Mouse (Mus musculus) limb, embryonic 13.5 days (tissue): Measurements from ENCODE around the gene Hoxb4. TPM values are rescaled to one million over a fixed set of nuclear protein-coding genes. Genes with fewer than 3 reads are reported as not detected.
A peak's percentile ranks its signal among the peaks of the same experiment; 100 is the strongest.

Source experiments
- ATAC-seq: fragments of 200-750 bp; cut with Nextera tagmentation; 2 replicates; pipeline ENCODE4 v1.8.0; 2017; ENCODE audit warnings: low read depth, moderate number of reproducible peaks, moderate TSS enrichment; ENCODE audit not compliant: low FRiP score
- H3K27ac ChIP-seq: fragments of 300-500 bp; sonication (generic); 2 replicates; pipeline ENCODE4 v1.5.1; 2015; ENCODE audit warnings: inconsistent platforms, mild to moderate bottlenecking, moderate library complexity
- H3K27me3 ChIP-seq: fragments of 300-500 bp; sonication (generic); 2 replicates; pipeline ENCODE4 v1.6.1; 2015; ENCODE audit warnings: mild to moderate bottlenecking, inconsistent platforms
- H3K36me3 ChIP-seq: fragments of 300-500 bp; sonication (generic); 2 replicates; pipeline ENCODE4 v1.6.1; 2015; ENCODE audit warnings: inconsistent platforms, mild to moderate bottlenecking, moderate library complexity
- H3K4me1 ChIP-seq: fragments of 300-500 bp; sonication (generic); 2 replicates; pipeline ENCODE4 v1.6.1; 2015; ENCODE audit warnings: inconsistent platforms
- H3K4me2 ChIP-seq: fragments of 300-500 bp; sonication (generic); replicated peaks from 2 replicates; pipeline ENCODE4 v1.6.1; 2015; ENCODE audit warnings: inconsistent platforms, mild to moderate bottlenecking, moderate library complexity
- H3K4me3 ChIP-seq: fragments of 300-500 bp; sonication (generic); 2 replicates; pipeline ENCODE4 v1.5.1; 2015; ENCODE audit warnings: moderate library complexity, mild to moderate bottlenecking, inconsistent platforms
- H3K9ac ChIP-seq: fragments of 300-500 bp; sonication (generic); 2 replicates; pipeline ENCODE4 v1.6.1; 2015; ENCODE audit warnings: mild to moderate bottlenecking, inconsistent platforms
- H3K9me3 ChIP-seq: fragments of 300-500 bp; sonication (generic); 2 replicates; pipeline ENCODE4 v1.6.1; 2016; ENCODE audit warnings: inconsistent platforms
- WGBS: fragments of 180-500 bp; shearing (Covaris S2); methylation state at CpG from one replicate; pipeline ENCODE4 v1.1.7; 2015; 5-methylcytosine and 5-hydroxymethylcytosine counted together
- polyA plus RNA-seq: library from polyadenylated mRNA; unstranded; fragments of >200 nt; fragmentation: Nextera tagmentation; extraction: Ambion mirVana; gene quantifications from 2 replicates; pipeline ENCODE4 v1.2.1, GENCODE M21; 2015

Hoxb4 gene
- polyA plus RNA-seq, 1 experiment from 2014 or later: 0.36 TPM

GRCm38 (mm10) chr11:96313134-96313533 lies 4.9 kb upstream of the Hoxb4 start:
- Histone ChIP-seq H3K4me1 (0 out of 2 replicates have a peak, but pooled peaks cover 3% of the 10 kb centered on the region), H3K27me3 (peaks cover 100% of the 10 kb centered on the region), H3K9ac (no peak overlapping the region)

GRCm38 (mm10) chr11:96313806-96314428 lies 4.2 kb upstream of the Hoxb4 start:
- no peak for ATAC-seq
- peaks cover 100% of the 10 kb centered on the region for H3K27me3 ChIP-seq
- H3K9me3 ChIP-seq: no peaks in the 10 kb centered on the region
- H3K4me1 ChIP-seq: peaks cover 6% of the 10 kb centered on the region
- no peak overlapping the region for H3K4me2 ChIP-seq
- WGBS: 11% methylated on average over 12 of the region's 12 CpGs
- H3K4me3 ChIP-seq: no peak overlapping the region
- no peak overlapping the region for H3K9ac ChIP-seq
- H3K36me3 ChIP-seq: no peaks in the 10 kb centered on the region
- no peak overlapping the region for H3K27ac ChIP-seq

More at GRCm38 (mm10) chr11:96313134-96313533, 4.9 kb upstream of the Hoxb4 start:
- WGBS: 38% methylated on average over 2 of the region's 2 CpGs
- no peak for ATAC-seq
- Histone ChIP-seq H3K4me2 (no peak overlapping the region), H3K9me3 (no peaks in the 10 kb centered on the region), H3K4me3 (no peak overlapping the region), H3K36me3 (no peaks in the 10 kb centered on the region), H3K27ac (no peak overlapping the region)

GRCm38 (mm10) chr11:96314671-96315343 lies 3.3 kb upstream of the Hoxb4 start:
- Histone ChIP-seq H3K27me3 (peaks cover 100% of the 10 kb centered on the region), H3K36me3 (no peaks in the 10 kb centered on the region), H3K4me2 (peak overlapping the region; percentile 37), H3K27ac (no peak overlapping the region), H3K9ac (no peak overlapping the region), H3K4me3 (peak overlapping the region; percentile 12; the same call in 1 of the 2 replicates), H3K9me3 (no peaks in the 10 kb centered on the region), H3K4me1 (peaks cover 14% of the 10 kb centered on the region)
- ATAC-seq: no peak
- 1% methylated on average over 34 of the region's 34 CpGs for WGBS

- ATAC-seq: no peak
- Histone ChIP-seq H3K27me3 (peaks cover 100% of the 10 kb centered on the region), H3K27ac (no peak overlapping the region), H3K36me3 (no peaks in the 10 kb centered on the region), H3K9ac (no peak overlapping the region), H3K9me3 (no peaks in the 10 kb centered on the region), H3K4me3 (no peak overlapping the region), H3K4me1 (peaks cover 18% of the 10 kb centered on the region), H3K4me2 (peak overlapping the region; percentile 37)
- WGBS: 3% methylated on average over 5 of the region's 5 CpGs
These were observed 2.8 kb upstream of the Hoxb4 start for GRCm38 (mm10) chr11:96315344-96315681.

GRCm38 (mm10) chr11:96316696-96317607 lies 1.1 kb upstream of the Hoxb4 start:
- H3K4me3 ChIP-seq: no peak overlapping the region
- peaks cover 100% of the 10 kb centered on the region for H3K27me3 ChIP-seq
- no peak overlapping the region for H3K9ac ChIP-seq
- no peak for ATAC-seq
- H3K4me2 ChIP-seq: no peak overlapping the region
- 5% methylated on average over 18 of the region's 18 CpGs for WGBS
- H3K27ac ChIP-seq: no peak overlapping the region
- peaks cover 18% of the 10 kb centered on the region for H3K4me1 ChIP-seq
- no peaks in the 10 kb centered on the region for H3K9me3 ChIP-seq
- H3K36me3 ChIP-seq: no peaks in the 10 kb centered on the region

GRCm38 (mm10) chr11:96318368-96319070 lies 452 bp downstream of the Hoxb4 start:
- peaks cover 18% of the 10 kb centered on the region for H3K4me1 ChIP-seq
- ATAC-seq: peak; percentile 36; the same call in 1 of the 2 replicates
- no peaks in the 10 kb centered on the region for H3K36me3 ChIP-seq
- no peak overlapping the region for H3K27ac ChIP-seq
- H3K27me3 ChIP-seq: peaks cover 100% of the 10 kb centered on the region
- under 1% methylated on average over 45 of the region's 45 CpGs for WGBS
- peak overlapping the region; percentile 57 for H3K9ac ChIP-seq
- peak overlapping the region; percentile 37 for H3K4me3 ChIP-seq
- H3K4me2 ChIP-seq: peak overlapping the region; percentile 58
- no peaks in the 10 kb centered on the region for H3K9me3 ChIP-seq

- H3K27ac ChIP-seq: no peak overlapping the region
- peak overlapping the region; percentile 58 for H3K4me2 ChIP-seq
- H3K9ac ChIP-seq: peak overlapping the region; percentile 57
- H3K4me3 ChIP-seq: peak overlapping the region; percentile 37
- no peaks in the 10 kb centered on the region for H3K9me3 ChIP-seq
- ATAC-seq: peak; percentile 36; the same call in 1 of the 2 replicates
- no peaks in the 10 kb centered on the region for H3K36me3 ChIP-seq
- peaks cover 100% of the 10 kb centered on the region for H3K27me3 ChIP-seq
- peaks cover 18% of the 10 kb centered on the region for H3K4me1 ChIP-seq
- under 1% methylated on average over 32 of the region's 34 CpGs for WGBS
These were observed 1.2 kb downstream of the Hoxb4 start for GRCm38 (mm10) chr11:96319071-96319902.

GRCm38 (mm10) chr11:96319910-96320309 lies 1.8 kb downstream of the Hoxb4 start:
- peak overlapping the region; percentile 22 for H3K4me3 ChIP-seq
- no peaks in the 10 kb centered on the region for H3K9me3 ChIP-seq
- no peak for ATAC-seq
- 0 out of 2 replicates have a peak overlapping the region, but pooled peaks have one; percentile 43 for H3K9ac ChIP-seq
- WGBS: under 1% methylated on average over 29 of the region's 29 CpGs
- peak overlapping the region; percentile 58 for H3K4me2 ChIP-seq
- H3K4me1 ChIP-seq: peaks cover 15% of the 10 kb centered on the region
- H3K27me3 ChIP-seq: peaks cover 100% of the 10 kb centered on the region
- no peak overlapping the region for H3K27ac ChIP-seq
- H3K36me3 ChIP-seq: no peaks in the 10 kb centered on the region

- no peak overlapping the region for H3K4me3 ChIP-seq
- no peaks in the 10 kb centered on the region for H3K36me3 ChIP-seq
- H3K27me3 ChIP-seq: peaks cover 100% of the 10 kb centered on the region
- no peak for ATAC-seq
- WGBS: 8% methylated on average over 17 of the region's 17 CpGs
- no peaks in the 10 kb centered on the region for H3K9me3 ChIP-seq
- no peak overlapping the region for H3K4me2 ChIP-seq
- peaks cover 15% of the 10 kb centered on the region for H3K4me1 ChIP-seq
- H3K27ac ChIP-seq: no peak overlapping the region
- no peak overlapping the region for H3K9ac ChIP-seq
These were observed 2.6 kb downstream of the Hoxb4 start for GRCm38 (mm10) chr11:96320688-96321087.

- no peak overlapping the region for H3K4me2 ChIP-seq
- 11% methylated on average over 5 of the region's 5 CpGs for WGBS
- no peak overlapping the region for H3K9ac ChIP-seq
These were observed 3.8 kb downstream of the Hoxb4 start for GRCm38 (mm10) chr11:96321846-96322245.

GRCm38 (mm10) chr11:96322738-96323137 lies 4.7 kb downstream of the Hoxb4 start:
- Histone ChIP-seq H3K4me1 (peaks cover 15% of the 10 kb centered on the region), H3K27ac (no peak overlapping the region), H3K36me3 (no peaks in the 10 kb centered on the region), H3K9ac (no peak overlapping the region), H3K9me3 (no peaks in the 10 kb centered on the region), H3K4me2 (no peak overlapping the region), H3K27me3 (peaks cover 100% of the 10 kb centered on the region), H3K4me3 (no peak overlapping the region)
- 14% methylated on average over 6 of the region's 6 CpGs for WGBS
- no peak for ATAC-seq

More at GRCm38 (mm10) chr11:96321846-96322245, 3.8 kb downstream of the Hoxb4 start:
- ATAC-seq: no peak
- Histone ChIP-seq H3K4me1 (peaks cover 15% of the 10 kb centered on the region), H3K27ac (no peak overlapping the region), H3K4me3 (no peak overlapping the region), H3K36me3 (no peaks in the 10 kb centered on the region), H3K27me3 (peaks cover 100% of the 10 kb centered on the region), H3K9me3 (no peaks in the 10 kb centered on the region)
